ENCODE assay signal across 9 mouse cellular contexts in the genomic region with DNA sequence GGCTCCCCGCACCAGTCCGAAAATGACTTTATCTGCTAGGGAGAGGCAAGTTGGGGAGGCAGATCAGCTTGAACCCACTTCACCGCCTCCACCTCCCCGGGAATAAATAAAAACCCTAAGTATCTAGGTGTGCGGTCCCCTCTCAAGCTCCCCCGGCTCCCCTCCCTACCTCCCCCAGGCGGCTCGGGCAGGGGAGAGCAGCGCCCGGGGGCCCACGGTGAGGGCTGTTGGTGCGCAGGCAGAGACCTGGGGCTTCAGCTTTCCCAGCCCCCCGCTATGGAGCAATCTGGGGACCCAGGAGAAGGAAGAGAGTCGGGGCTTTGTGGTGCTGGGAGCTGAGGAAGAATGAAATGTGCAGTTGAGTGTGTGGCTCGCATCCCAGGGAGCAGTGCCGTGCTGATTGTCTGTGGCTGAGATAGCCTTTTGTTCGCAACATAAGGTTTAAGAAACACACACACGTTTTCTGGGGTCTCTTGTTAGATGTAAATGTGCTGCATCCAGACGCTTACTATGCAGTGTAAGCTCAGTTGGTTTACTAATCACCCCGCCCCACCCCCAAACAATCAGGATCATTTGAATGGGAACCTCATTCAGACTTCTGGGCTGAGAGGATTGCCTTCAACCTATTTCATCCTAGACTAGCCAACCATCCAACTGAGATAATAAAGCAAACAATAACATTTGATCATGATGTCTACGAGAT. TPM values are rescaled to one million over a fixed set of nuclear protein-coding genes. Genes with fewer than 3 reads are reported as not detected.
DNase-seq lines count a peak whose midpoint lies in the region; ATAC-seq and TF ChIP-seq lines count a peak whose summit lies in the region.
"Had no signal": no experiment of that assay in that cellular context is flagged by ENCODE, and none has a peak within 500 bp of the region (broad histone marks: within the 10 kb centered on the region; RNA-seq: fewer than 3 reads in every experiment).

No protein-coding gene starts in this region.

- no peaks in the 10 kb centered on the region for H3K79me2 ChIP-seq in heart, adult 2 months (replicated peaks; ENCODE audit: control insufficient read depth, insufficient read depth, low read length)

- H3K27me3 ChIP-seq in heart, adult 2 months (ENCODE audit: control insufficient read depth, insufficient read depth, low read length) = no peaks in the 10 kb centered on the region
- peaks cover 4% of the 10 kb centered on the region; the same call in 1 of the 2 replicates for H3K27me3 ChIP-seq in forebrain, postnatal 0 days (ENCODE audit: insufficient read depth, low read length)
- H3K27me3 ChIP-seq in intestine, postnatal 0 days (replicated peaks; ENCODE audit: control insufficient read depth, insufficient read depth, low read length) = no peaks in the 10 kb centered on the region
- no peaks in the 10 kb centered on the region for H3K27me3 ChIP-seq in lung, postnatal 0 days (replicated peaks; ENCODE audit: insufficient read depth, low read length)
- no peaks in the 10 kb centered on the region for H3K27me3 ChIP-seq in stomach, embryonic 14.5 days (ENCODE audit: control insufficient read depth, insufficient read depth, low read length)

- ATAC-seq in forebrain, postnatal 0 days = peak; percentile 82
- ATAC-seq in intestine, postnatal 0 days = peak; percentile 53; the same call in 1 of the 2 replicates
- peak; percentile 69 for ATAC-seq in lung, postnatal 0 days
- peak; percentile 83 for ATAC-seq in stomach, embryonic 14.5 days (ENCODE audit: insufficient number of reproducible peaks, insufficient read depth, low FRiP score, low read depth)

- peak overlapping the region; percentile 62 for H3K27ac ChIP-seq in heart, adult 2 months
- peak overlapping the region; percentile 73 for H3K27ac ChIP-seq in forebrain, postnatal 0 days (ENCODE audit: low read depth, low read length)
- H3K27ac ChIP-seq in intestine, postnatal 0 days (ENCODE audit: low read depth, low read length) = peak overlapping the region; percentile 63
- H3K27ac ChIP-seq in lung, postnatal 0 days (ENCODE audit: low read length) = peak overlapping the region; percentile 91
- H3K27ac ChIP-seq in stomach, embryonic 14.5 days (ENCODE audit: low read length) = peak overlapping the region; percentile 89

- no peak for TF ChIP-seq POLR2A in heart, adult 2 months (IDR thresholded peaks at IDR 0.05; ENCODE audit: insufficient read depth, low read depth, low read length)

- peak; percentile 54 for TF ChIP-seq CTCF in heart, adult 2 months (IDR thresholded peaks at IDR 0.05)
- peak; percentile 49 for TF ChIP-seq CTCF in forebrain, postnatal 0 days (IDR thresholded peaks at IDR 0.05; ENCODE audit: low read depth)
- TF ChIP-seq CTCF in intestine, postnatal 0 days (IDR thresholded peaks at IDR 0.05; ENCODE audit: low read depth) = peak; percentile 53
- TF ChIP-seq CTCF in lung, postnatal 0 days (IDR thresholded peaks at IDR 0.05) = peak; percentile 49

- no peak for DNase-seq in heart, adult 2 months
- DNase-seq in heart, adult 8-10 months (ENCODE audit: low spot score) = no peak
- peak; percentile 69 for DNase-seq in adrenal gland, postnatal 14 days
- DNase-seq in forebrain, postnatal 0 days = peak; percentile 63
- DNase-seq in lung, postnatal 0 days (ENCODE audit: low spot score) = peak; percentile 64
- DNase-seq in layer of hippocampus, adult 9-10 months (ENCODE audit: low spot score) = no peak

- peak overlapping the region; percentile 91 for H3K4me2 ChIP-seq in forebrain, postnatal 0 days (ENCODE audit: low read depth)
- H3K4me2 ChIP-seq in intestine, postnatal 0 days (replicated peaks; ENCODE audit: low read depth) = peak overlapping the region; percentile 97
- peak overlapping the region; percentile 92 for H3K4me2 ChIP-seq in lung, postnatal 0 days (replicated peaks; ENCODE audit: low read depth, low read length)
- peak overlapping the region; percentile 71 for H3K4me2 ChIP-seq in stomach, embryonic 14.5 days (replicated peaks; ENCODE audit: low read depth, low read length)

- no peaks in the 10 kb centered on the region for H3K36me3 ChIP-seq in heart, adult 2 months (ENCODE audit: control insufficient read depth, insufficient read depth, low read length)
- H3K36me3 ChIP-seq in forebrain, postnatal 0 days (ENCODE audit: insufficient read depth) = no peaks in the 10 kb centered on the region
- H3K36me3 ChIP-seq in intestine, postnatal 0 days (ENCODE audit: control insufficient read depth, insufficient read depth) = no peaks in the 10 kb centered on the region
- H3K36me3 ChIP-seq in lung, postnatal 0 days (ENCODE audit: insufficient read depth, low read length) = no peaks in the 10 kb centered on the region
- no peaks in the 10 kb centered on the region for H3K36me3 ChIP-seq in stomach, embryonic 14.5 days (ENCODE audit: control insufficient read depth, insufficient read depth, low read length)

- H3K4me3 ChIP-seq in heart, adult 2 months = peak overlapping the region; percentile 70
- peak overlapping the region; percentile 66 for H3K4me3 ChIP-seq in forebrain, postnatal 0 days (ENCODE audit: low read depth, low read length)
- peak overlapping the region; percentile 73 for H3K4me3 ChIP-seq in intestine, postnatal 0 days (ENCODE audit: low read depth, low read length)
- H3K4me3 ChIP-seq in lung, postnatal 0 days (ENCODE audit: low read depth, low read length) = peak overlapping the region; percentile 79
- peak overlapping the region; percentile 49 for H3K4me3 ChIP-seq in stomach, embryonic 14.5 days (ENCODE audit: low read depth, low read length)

- TF ChIP-seq EP300 in heart, adult 2 months (IDR thresholded peaks at IDR 0.05; ENCODE audit: insufficient read depth, low read depth, low read length) = no peak
- TF ChIP-seq EP300 in lung, postnatal 0 days (IDR thresholded peaks at IDR 0.05) = no peak

- H3K9ac ChIP-seq in heart, adult 2 months (ENCODE audit: low read depth, low read length) = peak overlapping the region; percentile 72
- peak overlapping the region; percentile 66 for H3K9ac ChIP-seq in forebrain, postnatal 0 days
- peak overlapping the region; percentile 74 for H3K9ac ChIP-seq in intestine, postnatal 0 days (ENCODE audit: low read depth, low read length)
- peak overlapping the region; percentile 62 for H3K9ac ChIP-seq in lung, postnatal 0 days (replicated peaks; ENCODE audit: low read depth)
- peak overlapping the region; percentile 39 for H3K9ac ChIP-seq in stomach, embryonic 14.5 days (replicated peaks; ENCODE audit: low read depth, low read length)

- H3K4me1 ChIP-seq in heart, adult 2 months (ENCODE audit: control insufficient read depth, insufficient read depth, low read length) = no peaks in the 10 kb centered on the region
- peaks cover 5% of the 10 kb centered on the region; the same call in 1 of the 2 replicates for H3K4me1 ChIP-seq in forebrain, postnatal 0 days (ENCODE audit: insufficient read depth)
- H3K4me1 ChIP-seq in intestine, postnatal 0 days (replicated peaks; ENCODE audit: control insufficient read depth, insufficient read depth, low read length) = no peaks in the 10 kb centered on the region
- H3K4me1 ChIP-seq in lung, postnatal 0 days (ENCODE audit: insufficient read depth, low read depth, low read length) = no peaks in the 10 kb centered on the region
- no peaks in the 10 kb centered on the region; the same call in 1 of the 2 replicates for H3K4me1 ChIP-seq in stomach, embryonic 14.5 days (ENCODE audit: control insufficient read depth, insufficient read depth, low read length)

- H3K9me3 ChIP-seq in forebrain, postnatal 0 days (ENCODE audit: low read length) = no peaks in the 10 kb centered on the region
- no peaks in the 10 kb centered on the region for H3K9me3 ChIP-seq in intestine, postnatal 0 days (ENCODE audit: control insufficient read depth)
- no peaks in the 10 kb centered on the region for H3K9me3 ChIP-seq in lung, postnatal 0 days (ENCODE audit: low read length)
- H3K9me3 ChIP-seq in stomach, embryonic 14.5 days (ENCODE audit: control insufficient read depth, low read depth, low read length) = no peaks in the 10 kb centered on the region

- 12% methylated on average over 21 of the region's 21 CpGs for WGBS in heart, adult 2 months
- WGBS in forebrain, postnatal 0 days = 3% methylated on average over 21 of the region's 21 CpGs
- 8% methylated on average over 21 of the region's 21 CpGs for WGBS in intestine, postnatal 0 days
- 6% methylated on average over 20 of the region's 21 CpGs for WGBS in lung, postnatal 0 days
- WGBS in stomach, embryonic 14.5 days = 4% methylated on average over 21 of the region's 21 CpGs

- intact Hi-C loops in heart, adult 2 months (cut with DNase I) = loop anchor here (5.0 to 10.0 kb wide), 3 partner anchors 46 to 174 kb away; no protein-coding TSS in a partner anchor

RNA-seq across cellular contexts. Expression of gene Fign, which starts 0.9 kb away (rescaled TPM):
- total RNA-seq in heart, adult 2 months (2021) = 10 to 100 TPM in 1 of 2 experiments, 1 to 10 TPM in 1; 8.3 to 17.5 TPM
- polyA plus RNA-seq in heart, adult 2 months (2012; rRNA removed) = 5.0 and 8.9 TPM in 2 replicates
- total RNA-seq in heart, adult 8-10 months (2022) = 10 to 100 TPM; 10.5 to 17.1 (median 14.3) TPM
- total RNA-seq in adrenal gland, postnatal 14 days (2021) = 3.8 and 5.2 TPM in 2 replicates
- 4.1 and 10.7 TPM in 2 replicates for total RNA-seq in forebrain, postnatal 0 days (2014; rRNA removed)
- polyA plus RNA-seq in forebrain, postnatal 0 days (2015; fragmentation: Nextera tagmentation; extraction: Ambion mirVana) = 3.5 and 11.6 TPM in 2 replicates
- 0.64 and 0.73 TPM in 2 replicates for polyA plus RNA-seq in intestine, postnatal 0 days (2015; fragmentation: Nextera tagmentation; extraction: Ambion mirVana)
- polyA plus RNA-seq in lung, postnatal 0 days (2015; fragmentation: Nextera tagmentation; extraction: Ambion mirVana) = 1.5 and 2.0 TPM in 2 replicates
- 4.2 and 5.3 TPM in 2 replicates for polyA plus RNA-seq in stomach, embryonic 14.5 days (2014; fragmentation: Nextera tagmentation; extraction: Ambion mirVana)
- total RNA-seq: MEL had no signal

Comparison
In these comparisons a context has a peak if more than half of its experiments do, and no peak if none do; other contexts are left out.
1. DNase-seq: peak in adrenal gland, postnatal 14 days (single experiment), forebrain, postnatal 0 days (single experiment) and lung, postnatal 0 days (single experiment); none in heart, adult 2 months (0 of 2), heart, adult 8-10 months (single experiment) and layer of hippocampus, adult 9-10 months (single experiment).
2. Peak in every context shown above with its lines, with median percentiles within 50 percentile points of each other: H3K27ac ChIP-seq, H3K4me3 ChIP-seq, H3K9ac ChIP-seq, CTCF ChIP-seq, ATAC-seq and H3K4me2 ChIP-seq.